Mouse (Mus musculus): ENCODE measurements around the gene Hepacam. TPM values are rescaled to one million over a fixed set of nuclear protein-coding genes. Genes with fewer than 3 reads are reported as not detected.

Hepacam gene
- polyA plus RNA-seq, 1 experiment from 2014 or later: 0.11 TPM

GRCm38 (mm10) chr9:37393482-37394131, 26.5 kb downstream of the Hepacam start:
- Histone ChIP-seq H3K4me2 (replicated peaks) (no peak overlapping the region), H3K4me3 (no peak overlapping the region), H3K27me3 (no peaks in the 10 kb centered on the region), H3K9me3 (no peaks in the 10 kb centered on the region), H3K4me1 (no peaks in the 10 kb centered on the region), H3K36me3 (no peaks in the 10 kb centered on the region), H3K9ac (no peak overlapping the region), H3K27ac (no peak overlapping the region)
- WGBS: 65% methylated on average over 8 of the region's 8 CpGs
- no peak for ATAC-seq (ENCODE audit: low FRiP score, low read depth)

GRCm38 (mm10) chr9:37400585-37400984, 33.4 kb downstream of the Hepacam start:
- no peak overlapping the region for H3K9ac ChIP-seq
- no peak overlapping the region for H3K4me3 ChIP-seq
- H3K27me3 ChIP-seq: peaks cover 16% of the 10 kb centered on the region
- no peak overlapping the region for H3K4me2 ChIP-seq (replicated peaks)
- no peaks in the 10 kb centered on the region for H3K9me3 ChIP-seq
- 88% methylated on average over 2 of the region's 2 CpGs for WGBS
- no peak for ATAC-seq (ENCODE audit: low FRiP score, low read depth)
- H3K27ac ChIP-seq: no peak overlapping the region
- no peaks in the 10 kb centered on the region for H3K36me3 ChIP-seq
- no peaks in the 10 kb centered on the region for H3K4me1 ChIP-seq

- 15% methylated on average over 7 of the region's 7 CpGs for WGBS
- Histone ChIP-seq H3K4me2 (replicated peaks) (no peak within 1 kb of the TSS; the same call in 1 of the 2 replicates), H3K27me3 (peaks cover 23% of the 10 kb centered on the region), H3K4me3 (peak within 1 kb of the TSS; percentile 19), H3K4me1 (no peaks in the 10 kb centered on the region), H3K36me3 (no peaks in the 10 kb centered on the region), H3K9me3 (no peaks in the 10 kb centered on the region), H3K9ac (no peak within 1 kb of the TSS), H3K27ac (no peak within 1 kb of the TSS)
- ATAC-seq (ENCODE audit: low FRiP score, low read depth): no peak
Observed at GRCm38 (mm10) chr9:37401802-37402201, 34.7 kb downstream of the Hepacam start, which contains the start of gene Robo4. Gene Robo4, plus strand, starts transcription at chr9:37401897.

GRCm38 (mm10) chr9:37402501-37402900, 35.4 kb downstream of the Hepacam start:
- Histone ChIP-seq H3K4me2 (replicated peaks) (no peak overlapping the region; the same call in 1 of the 2 replicates), H3K4me1 (no peaks in the 10 kb centered on the region), H3K36me3 (no peaks in the 10 kb centered on the region), H3K4me3 (peak overlapping the region; percentile 19), H3K27ac (no peak overlapping the region), H3K9me3 (no peaks in the 10 kb centered on the region), H3K9ac (no peak overlapping the region), H3K27me3 (peaks cover 30% of the 10 kb centered on the region)
- WGBS: 85% methylated on average over 7 of the region's 7 CpGs
- no peak for ATAC-seq (ENCODE audit: low FRiP score, low read depth)

GRCm38 (mm10) chr9:37403011-37403410, 35.9 kb downstream of the Hepacam start:
- Histone ChIP-seq H3K27me3 (peaks cover 35% of the 10 kb centered on the region), H3K9ac (no peak overlapping the region), H3K4me3 (peak overlapping the region; percentile 19), H3K4me2 (replicated peaks) (peak overlapping the region; percentile 23; the same call in 1 of the 2 replicates), H3K27ac (no peak overlapping the region), H3K4me1 (peaks cover 5% of the 10 kb centered on the region), H3K36me3 (no peaks in the 10 kb centered on the region), H3K9me3 (no peaks in the 10 kb centered on the region)
- no peak for ATAC-seq (ENCODE audit: low FRiP score, low read depth)
- WGBS: 84% methylated on average over 7 of the region's 7 CpGs

GRCm38 (mm10) chr9:37406372-37406771, 39.2 kb downstream of the Hepacam start:
- H3K9me3 ChIP-seq: no peaks in the 10 kb centered on the region
- H3K27me3 ChIP-seq: peaks cover 40% of the 10 kb centered on the region
- no peak overlapping the region for H3K9ac ChIP-seq
- peaks cover 10% of the 10 kb centered on the region for H3K4me1 ChIP-seq
- no peak overlapping the region for H3K4me3 ChIP-seq
- ATAC-seq (ENCODE audit: low FRiP score, low read depth): peak; percentile 14; the same call in 1 of the 2 replicates
- H3K4me2 ChIP-seq (replicated peaks): no peak overlapping the region
- H3K36me3 ChIP-seq: no peaks in the 10 kb centered on the region
- WGBS: 2% methylated on average over 1 of the region's 1 CpGs
- no peak overlapping the region for H3K27ac ChIP-seq

GRCm38 (mm10) chr9:37407850-37408502, 40.8 kb downstream of the Hepacam start:
- H3K9me3 ChIP-seq: no peaks in the 10 kb centered on the region
- 9% methylated on average over 19 of the region's 19 CpGs for WGBS
- no peak overlapping the region for H3K9ac ChIP-seq
- H3K27me3 ChIP-seq: peaks cover 40% of the 10 kb centered on the region
- no peaks in the 10 kb centered on the region for H3K36me3 ChIP-seq
- no peak overlapping the region for H3K27ac ChIP-seq
- H3K4me2 ChIP-seq (replicated peaks): peak overlapping the region; percentile 41; the same call in 1 of the 2 replicates
- H3K4me1 ChIP-seq: peaks cover 10% of the 10 kb centered on the region
- ATAC-seq (ENCODE audit: low FRiP score, low read depth): 0 out of 2 replicates have a peak, but pooled peaks have one; percentile 12
- H3K4me3 ChIP-seq: no peak overlapping the region

GRCm38 (mm10) chr9:37409698-37410445, 42.7 kb downstream of the Hepacam start:
- no peak for ATAC-seq (ENCODE audit: low FRiP score, low read depth)
- H3K9me3 ChIP-seq: no peaks in the 10 kb centered on the region
- no peaks in the 10 kb centered on the region for H3K36me3 ChIP-seq
- H3K27me3 ChIP-seq: peaks cover 29% of the 10 kb centered on the region
- peaks cover 10% of the 10 kb centered on the region for H3K4me1 ChIP-seq
- WGBS: 65% methylated on average over 8 of the region's 8 CpGs
- H3K4me3 ChIP-seq: no peak overlapping the region
- H3K27ac ChIP-seq: no peak overlapping the region
- H3K4me2 ChIP-seq (replicated peaks): no peak overlapping the region
- no peak overlapping the region for H3K9ac ChIP-seq

- Histone ChIP-seq H3K4me3 (no peak overlapping the region), H3K9me3 (no peaks in the 10 kb centered on the region), H3K27me3 (peaks cover 5% of the 10 kb centered on the region), H3K27ac (no peak overlapping the region), H3K9ac (no peak overlapping the region), H3K36me3 (no peaks in the 10 kb centered on the region), H3K4me2 (replicated peaks) (no peak overlapping the region), H3K4me1 (peaks cover 6% of the 10 kb centered on the region)
- 70% methylated on average over 3 of the region's 3 CpGs for WGBS
- no peak for ATAC-seq (ENCODE audit: low FRiP score, low read depth)
Observed at GRCm38 (mm10) chr9:37412989-37413388, 45.8 kb downstream of the Hepacam start.

- Histone ChIP-seq H3K36me3 (no peaks in the 10 kb centered on the region), H3K27me3 (peaks cover 13% of the 10 kb centered on the region), H3K9me3 (no peaks in the 10 kb centered on the region), H3K27ac (no peak overlapping the region), H3K4me1 (no peaks in the 10 kb centered on the region), H3K9ac (no peak overlapping the region), H3K4me2 (replicated peaks) (no peak overlapping the region), H3K4me3 (no peak overlapping the region)
- WGBS: 88% methylated on average over 3 of the region's 3 CpGs
- ATAC-seq (ENCODE audit: low FRiP score, low read depth): no peak
Observed at GRCm38 (mm10) chr9:37414666-37415065, 47.5 kb downstream of the Hepacam start.

- H3K36me3 ChIP-seq: no peaks in the 10 kb centered on the region
- ATAC-seq (ENCODE audit: low FRiP score, low read depth): no peak
- no peak overlapping the region for H3K4me3 ChIP-seq
- H3K9me3 ChIP-seq: no peaks in the 10 kb centered on the region
- H3K4me1 ChIP-seq: peaks cover 8% of the 10 kb centered on the region
- H3K27ac ChIP-seq: no peak overlapping the region
- H3K9ac ChIP-seq: no peak overlapping the region
- H3K27me3 ChIP-seq: peaks cover 32% of the 10 kb centered on the region
- no peak overlapping the region for H3K4me2 ChIP-seq (replicated peaks)
- WGBS: 80% methylated on average over 4 of the region's 4 CpGs
Observed at GRCm38 (mm10) chr9:37418791-37419190, 51.6 kb downstream of the Hepacam start.

- H3K9me3 ChIP-seq: no peaks in the 10 kb centered on the region
- H3K27me3 ChIP-seq: peaks cover 42% of the 10 kb centered on the region
- peak; percentile 83 for ATAC-seq (ENCODE audit: low FRiP score, low read depth)
- peaks cover 8% of the 10 kb centered on the region for H3K4me1 ChIP-seq
- H3K36me3 ChIP-seq: no peaks in the 10 kb centered on the region
- no peak overlapping the region for H3K9ac ChIP-seq
- no peak overlapping the region for H3K27ac ChIP-seq
- H3K4me2 ChIP-seq (replicated peaks): peak overlapping the region; percentile 65
- H3K4me3 ChIP-seq: peak overlapping the region; percentile 34
- under 1% methylated on average over 27 of the region's 27 CpGs for WGBS
Observed at GRCm38 (mm10) chr9:37420676-37421075, 53.5 kb downstream of the Hepacam start.
